12 mouse cellular contexts compared by ENCODE assay signal in the genomic region with DNA sequence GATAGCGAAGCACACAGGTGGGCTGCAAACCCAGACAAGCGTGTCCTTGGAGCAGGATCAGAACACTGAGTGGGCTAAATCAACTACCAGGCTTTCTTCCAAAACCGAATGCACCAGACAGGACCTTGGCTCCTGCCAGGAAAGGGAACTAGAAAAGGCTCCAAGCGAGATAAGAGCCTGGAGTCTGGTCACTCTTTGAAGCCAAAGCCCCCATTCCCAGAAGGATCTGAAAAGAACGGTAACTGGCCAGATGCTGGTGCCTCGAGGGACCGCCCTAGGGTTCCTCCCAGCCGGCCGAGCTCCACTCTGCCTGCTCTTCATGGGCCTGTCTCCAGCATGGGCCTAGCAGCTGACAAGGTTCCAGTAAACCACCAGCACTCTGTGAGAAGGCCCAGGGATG.
DNase-seq lines count a peak whose midpoint lies in the region; ATAC-seq and TF ChIP-seq lines count a peak whose summit lies in the region.
"Had no signal": no experiment of that assay in that cellular context is flagged by ENCODE, and none has a peak within 500 bp of the region (broad histone marks: within the 10 kb centered on the region; RNA-seq: fewer than 3 reads in every experiment).

No protein-coding gene starts in this region.

- H3K27ac ChIP-seq in layer of hippocampus, adult 2 months, result peak overlapping the region; percentile 69
- peak overlapping the region; percentile 55 for H3K27ac ChIP-seq in heart, embryonic 13.5 days (replicated peaks)
- peak overlapping the region; percentile 73; the same call in 1 of the 2 replicates for H3K27ac ChIP-seq in testis, adult 2 months (ENCODE audit: control insufficient read depth, insufficient read depth, low read depth, low read length)
- H3K27ac ChIP-seq: hindbrain, embryonic 13.5 days; kidney, postnatal 0 days; liver, embryonic 14.5 days had no signal

- no peak overlapping the region for H3K9ac ChIP-seq in heart, embryonic 13.5 days
- H3K9ac ChIP-seq: hindbrain, embryonic 13.5 days; liver, embryonic 14.5 days had no signal

- H3K9me3 ChIP-seq in heart, embryonic 13.5 days, result no peaks in the 10 kb centered on the region
- H3K9me3 ChIP-seq: hindbrain, embryonic 13.5 days had no signal

- peaks cover 35% of the 10 kb centered on the region for H3K4me1 ChIP-seq in heart, embryonic 13.5 days
- H3K4me1 ChIP-seq in testis, adult 2 months (ENCODE audit: control insufficient read depth, insufficient read depth, low read length), result 0 out of 2 replicates have a peak, but pooled peaks cover 3% of the 10 kb centered on the region

- ATAC-seq in heart, embryonic 13.5 days (ENCODE audit: extremely low read depth, insufficient number of reproducible peaks, low FRiP score, low TSS enrichment), result no peak
- ATAC-seq in granulocyte monocyte progenitor cell, adult 5-6 weeks (replicated peaks; ENCODE audit: poor library complexity, severe bottlenecking), result no peak

- H3K4me3 ChIP-seq in layer of hippocampus, adult 2 months, result no peak overlapping the region
- H3K4me3 ChIP-seq in heart, embryonic 13.5 days, result no peak overlapping the region
- H3K4me3 ChIP-seq in testis, adult 2 months (ENCODE audit: control insufficient read depth, low read depth, low read length), result no peak overlapping the region
- H3K4me3 ChIP-seq: hindbrain, embryonic 13.5 days had no signal

- TF ChIP-seq POLR2A in testis, adult 2 months (IDR thresholded peaks at IDR 0.05; ENCODE audit: control insufficient read depth, low read depth, low read length), result no peak

- H3K27me3 ChIP-seq in heart, embryonic 13.5 days (replicated peaks), result no peaks in the 10 kb centered on the region
- no peaks in the 10 kb centered on the region for H3K27me3 ChIP-seq in testis, adult 2 months (ENCODE audit: control insufficient read depth, insufficient read depth, low read length)
- H3K27me3 ChIP-seq: hindbrain, embryonic 13.5 days had no signal

- no peak overlapping the region for H3K4me2 ChIP-seq in heart, embryonic 13.5 days
- H3K4me2 ChIP-seq: hindbrain, embryonic 13.5 days had no signal

- peak; percentile 27 for DNase-seq in adrenal gland, adult 2 months
- DNase-seq in adrenal gland, postnatal 4 days (ENCODE audit: low spot score in 2 of 2), result no peak
- no peak for DNase-seq in layer of hippocampus, adult 2 months (ENCODE audit: low spot score in 2 of 2)
- no peak for DNase-seq in layer of hippocampus, adult 8-10 months (ENCODE audit: low spot score in 2 of 2)
- DNase-seq in urinary bladder, adult 2 months (ENCODE audit: low spot score), result no peak
- DNase-seq: lung, postnatal 4 days had no signal

- H3K36me3 ChIP-seq in heart, embryonic 13.5 days, result peaks cover 22% of the 10 kb centered on the region
- no peaks in the 10 kb centered on the region for H3K36me3 ChIP-seq in testis, adult 2 months (ENCODE audit: control insufficient read depth, insufficient read depth, low read length)

- TF ChIP-seq CTCF in layer of hippocampus, adult 2 months (conservative IDR thresholded peaks at IDR 0.05), result no peak
- no peak for TF ChIP-seq CTCF in testis, adult 2 months (IDR thresholded peaks at IDR 0.05; ENCODE audit: control insufficient read depth, insufficient read depth, insufficient replicate concordance, low read depth, low read length)

- 38% methylated on average over 9 of the region's 9 CpGs for WGBS in heart, embryonic 13.5 days
